Mouse (Mus musculus) testis, postnatal 10 days (tissue): ENCODE data around the gene Aldh18a1.
"Not testable (repeated sequence)": the region's sequence is repeated elsewhere in the genome, so short reads cannot be mapped to it uniquely, and the experiment has no call there.

Source experiments
- DNase-seq: peaks from one replicate; pipeline ENCODE4 v3.0.0; 2021; ENCODE audit warnings: low spot score

The Aldh18a1 gene

GRCm38 (mm10) chr19:40586908-40587307 lies 1.4 kb downstream of the Aldh18a1 start:
- no peak for DNase-seq

- no peak for DNase-seq
These were observed 6.6 kb downstream of the Aldh18a1 start for GRCm38 (mm10) chr19:40581662-40582061.

GRCm38 (mm10) chr19:40580902-40581301 lies 7.4 kb downstream of the Aldh18a1 start:
- no peak for DNase-seq

GRCm38 (mm10) chr19:40575438-40575837 lies 12.8 kb downstream of the Aldh18a1 start:
- no peak for DNase-seq

GRCm38 (mm10) chr19:40570726-40571125 lies 17.5 kb downstream of the Aldh18a1 start:
- peak; percentile 77 for DNase-seq

- no peak for DNase-seq
These were observed 20.6 kb downstream of the Aldh18a1 start for GRCm38 (mm10) chr19:40567616-40568015.

GRCm38 (mm10) chr19:40563880-40564645 lies 24.2 kb downstream of the Aldh18a1 start:
- DNase-seq = no peak

- not testable (repeated sequence) for DNase-seq
These were observed 26.7 kb downstream of the Aldh18a1 start for GRCm38 (mm10) chr19:40561521-40561920.

GRCm38 (mm10) chr19:40556029-40556428 lies 32.2 kb downstream of the Aldh18a1 start:
- DNase-seq = no peak

- DNase-seq = no peak
These were observed 33.1 kb downstream of the Aldh18a1 start for GRCm38 (mm10) chr19:40555136-40555535.

GRCm38 (mm10) chr19:40554343-40554742 lies 33.9 kb downstream of the Aldh18a1 start:
- no peak for DNase-seq

GRCm38 (mm10) chr19:40553849-40554248 lies 34.4 kb downstream of the Aldh18a1 start:
- no peak for DNase-seq

- DNase-seq = no peak
These were observed 35.1 kb downstream of the Aldh18a1 start for GRCm38 (mm10) chr19:40553014-40553789.

GRCm38 (mm10) chr19:40549516-40550135 lies 38.6 kb downstream of the Aldh18a1 start:
- DNase-seq = no peak

- no peak for DNase-seq
These were observed 39.3 kb downstream of the Aldh18a1 start for GRCm38 (mm10) chr19:40548796-40549515.

GRCm38 (mm10) chr19:40548386-40548785 lies 39.9 kb downstream of the Aldh18a1 start:
- DNase-seq = no peak

GRCm38 (mm10) chr19:40544856-40545255 lies 43.4 kb downstream of the Aldh18a1 start:
- DNase-seq = peak; percentile 50

GRCm38 (mm10) chr19:40542776-40543175 lies 45.5 kb downstream of the Aldh18a1 start:
- no peak for DNase-seq

GRCm38 (mm10) chr19:40536526-40536925 lies 51.7 kb downstream of the Aldh18a1 start:
- DNase-seq = no peak

- DNase-seq = no peak
These were observed 55.7 kb downstream of the Aldh18a1 start for GRCm38 (mm10) chr19:40532525-40532924.

- no peak for DNase-seq
These were observed 57.9 kb downstream of the Aldh18a1 start for GRCm38 (mm10) chr19:40530323-40530722.

- DNase-seq = no peak
These were observed 60.0 kb downstream of the Aldh18a1 start for GRCm38 (mm10) chr19:40528254-40528653.
